Mouse (Mus musculus) thymus, postnatal 10 days (tissue): ENCODE data around the gene Eif2ak1.

Source experiments
- DNase-seq, 2 experiments: peaks; one replicate each; pipeline ENCODE4 v3.0.0; 2021; ENCODE audit warnings: low spot score in 2 of 2

Gene Eif2ak1

GRCm38 (mm10) chr5:143902111-143902510 lies 84.5 kb downstream of the Eif2ak1 start:
- no peak for DNase-seq

GRCm38 (mm10) chr5:143903813-143904212 lies 86.2 kb downstream of the Eif2ak1 start:
- DNase-seq = no peak

GRCm38 (mm10) chr5:143906429-143906828 lies 88.8 kb downstream of the Eif2ak1 start:
- DNase-seq = no peak

GRCm38 (mm10) chr5:143908926-143909325 lies 91.3 kb downstream of the Eif2ak1 start:
- DNase-seq = no peak

- peak; percentile 89 to 91 for DNase-seq
Observed at GRCm38 (mm10) chr5:143909417-143910400, 92.1 kb downstream of the Eif2ak1 start, which contains the start of the genes Aimp2 and Pms2. Gene Aimp2 (minus strand): TSS chr5:143909847. Gene Pms2 (plus strand): TSS chr5:143909964.

- DNase-seq = no peak
Observed at GRCm38 (mm10) chr5:143916221-143916620, 98.6 kb downstream of the Eif2ak1 start.

GRCm38 (mm10) chr5:143917418-143917817 lies 99.8 kb downstream of the Eif2ak1 start:
- peak in 1 of 2 experiments; percentile 57 for DNase-seq

- DNase-seq = no peak
Observed at GRCm38 (mm10) chr5:143918120-143918519, 100.5 kb downstream of the Eif2ak1 start.

- no peak for DNase-seq
Observed at GRCm38 (mm10) chr5:143924781-143925452, 107.3 kb downstream of the Eif2ak1 start.

GRCm38 (mm10) chr5:143927875-143928274 lies 110.3 kb downstream of the Eif2ak1 start, which contains the start of gene Gm42421:
Gene Gm42421 (plus strand): TSS chr5:143928175.
- DNase-seq = no peak

GRCm38 (mm10) chr5:143929291-143929690 lies 111.7 kb downstream of the Eif2ak1 start:
- DNase-seq = no peak

- no peak for DNase-seq
Observed at GRCm38 (mm10) chr5:143930656-143931055, 113.1 kb downstream of the Eif2ak1 start.

- DNase-seq = no peak
Observed at GRCm38 (mm10) chr5:143931863-143932580, 114.4 kb downstream of the Eif2ak1 start.

GRCm38 (mm10) chr5:143932831-143933230 lies 115.2 kb downstream of the Eif2ak1 start, which contains the start of gene Rsph10b:
Gene Rsph10b (plus strand): TSS chr5:143933035.
- DNase-seq = no peak

- no peak for DNase-seq
Observed at GRCm38 (mm10) chr5:143933414-143933813, 115.8 kb downstream of the Eif2ak1 start.

- DNase-seq = no peak
Observed at GRCm38 (mm10) chr5:143933875-143934274, 116.3 kb downstream of the Eif2ak1 start.

GRCm38 (mm10) chr5:143936156-143936555 lies 118.6 kb downstream of the Eif2ak1 start:
- no peak for DNase-seq

- no peak for DNase-seq
Observed at GRCm38 (mm10) chr5:143941588-143941987, 124.0 kb downstream of the Eif2ak1 start.

GRCm38 (mm10) chr5:143943231-143944125 lies 125.9 kb downstream of the Eif2ak1 start:
- DNase-seq = no peak

- no peak for DNase-seq
Observed at GRCm38 (mm10) chr5:143948361-143948760, 130.8 kb downstream of the Eif2ak1 start.

- DNase-seq = no peak
Observed at GRCm38 (mm10) chr5:143950016-143950415, 132.4 kb downstream of the Eif2ak1 start.
